28 mouse cellular contexts compared by ENCODE assay signal in genomic region chr4:67553511-67553910, GRCm38 (mm10).
"Had no signal": no experiment of that assay in that cellular context is flagged by ENCODE, and none has a peak within 500 bp of the region (broad histone marks: within the 10 kb centered on the region; RNA-seq: fewer than 3 reads in every experiment).

No protein-coding gene starts in this region.

- H3K4me3 ChIP-seq: embryonic facial prominence, embryonic 10.5 days; embryonic facial prominence, embryonic 12.5 days; embryonic facial prominence, embryonic 13.5 days; embryonic facial prominence, embryonic 15.5 days; erythroblast, embryonic 14.5 days; forebrain, embryonic 10.5 days; forebrain, embryonic 12.5 days; forebrain, embryonic 15.5 days; gastrocnemius, adult 2 months; heart, adult 2 months had no signal

- DNase-seq: cerebellum, adult 18-20 months; cerebellum, adult 2 months; cerebellum, adult 8-10 months; cerebellum, adult 9-10 months; cerebellum, adult 9-11 months; cerebellum, postnatal 10 days; cerebellum, postnatal 14 days; cerebellum, postnatal 25 days; cerebellum, postnatal 36 days; embryo, embryonic 11 days; forebrain, postnatal 0 days; gastrocnemius, adult 2 months; gastrocnemius, postnatal 10 days; gastrocnemius, postnatal 14 days; gastrocnemius, postnatal 25 days; gastrocnemius, postnatal 36 days; heart, adult 18-20 months; heart, adult 2 months had no signal

- H3K4me1 ChIP-seq: embryonic facial prominence, embryonic 10.5 days; embryonic facial prominence, embryonic 12.5 days; embryonic facial prominence, embryonic 13.5 days; embryonic facial prominence, embryonic 15.5 days; forebrain, embryonic 10.5 days; forebrain, embryonic 12.5 days; forebrain, embryonic 15.5 days had no signal

- H3K27ac ChIP-seq: embryonic facial prominence, embryonic 10.5 days; embryonic facial prominence, embryonic 12.5 days; embryonic facial prominence, embryonic 13.5 days; embryonic facial prominence, embryonic 15.5 days; forebrain, embryonic 10.5 days; forebrain, embryonic 12.5 days; forebrain, embryonic 15.5 days; gastrocnemius, adult 2 months; heart, adult 2 months had no signal

- ATAC-seq: forebrain, embryonic 14.5 days; forebrain, embryonic 15.5 days; forebrain, embryonic 16.5 days; forebrain, postnatal 0 days had no signal

- H3K9ac ChIP-seq: embryonic facial prominence, embryonic 12.5 days; embryonic facial prominence, embryonic 13.5 days; embryonic facial prominence, embryonic 15.5 days; forebrain, embryonic 12.5 days; forebrain, embryonic 15.5 days; forebrain, postnatal 0 days had no signal

- H3K27me3 ChIP-seq: embryonic facial prominence, embryonic 12.5 days; embryonic facial prominence, embryonic 13.5 days; embryonic facial prominence, embryonic 15.5 days; forebrain, embryonic 12.5 days; forebrain, embryonic 15.5 days had no signal

- H3K36me3 ChIP-seq: embryonic facial prominence, embryonic 10.5 days; embryonic facial prominence, embryonic 12.5 days; embryonic facial prominence, embryonic 13.5 days; embryonic facial prominence, embryonic 15.5 days; forebrain, embryonic 10.5 days; forebrain, embryonic 12.5 days; forebrain, embryonic 15.5 days had no signal

- H3K9me3 ChIP-seq: embryonic facial prominence, embryonic 10.5 days; embryonic facial prominence, embryonic 12.5 days; embryonic facial prominence, embryonic 13.5 days; embryonic facial prominence, embryonic 15.5 days; forebrain, embryonic 10.5 days; forebrain, embryonic 12.5 days; forebrain, embryonic 15.5 days had no signal

- H3K4me2 ChIP-seq: embryonic facial prominence, embryonic 12.5 days; embryonic facial prominence, embryonic 13.5 days; embryonic facial prominence, embryonic 15.5 days; forebrain, embryonic 12.5 days; forebrain, embryonic 15.5 days had no signal
